Mouse (Mus musculus): ENCODE measurements around the gene Fut7.

- TF ChIP-seq POLR2A (IDR thresholded peaks at IDR 0.05; ENCODE audit: borderline replicate concordance, extremely low read depth, insufficient read depth, insufficient read length, poor library complexity, severe bottlenecking) (no peak), CTCF (IDR thresholded peaks at IDR 0.05; ENCODE audit: borderline replicate concordance, extremely low read depth, insufficient read depth, insufficient read length) (no peak)
Measured at GRCm38 (mm10) chr2:25429435-25430180, 6.5 kb downstream of the Fut7 start.
